Mouse (Mus musculus): ENCODE measurements around the gene Grem1. TPM values are rescaled to one million over a fixed set of nuclear protein-coding genes. Genes with fewer than 3 reads are reported as not detected.

Grem1 gene
- polyA plus RNA-seq, 1 experiment from 2014 or later, result 3.1 TPM

DNA sequence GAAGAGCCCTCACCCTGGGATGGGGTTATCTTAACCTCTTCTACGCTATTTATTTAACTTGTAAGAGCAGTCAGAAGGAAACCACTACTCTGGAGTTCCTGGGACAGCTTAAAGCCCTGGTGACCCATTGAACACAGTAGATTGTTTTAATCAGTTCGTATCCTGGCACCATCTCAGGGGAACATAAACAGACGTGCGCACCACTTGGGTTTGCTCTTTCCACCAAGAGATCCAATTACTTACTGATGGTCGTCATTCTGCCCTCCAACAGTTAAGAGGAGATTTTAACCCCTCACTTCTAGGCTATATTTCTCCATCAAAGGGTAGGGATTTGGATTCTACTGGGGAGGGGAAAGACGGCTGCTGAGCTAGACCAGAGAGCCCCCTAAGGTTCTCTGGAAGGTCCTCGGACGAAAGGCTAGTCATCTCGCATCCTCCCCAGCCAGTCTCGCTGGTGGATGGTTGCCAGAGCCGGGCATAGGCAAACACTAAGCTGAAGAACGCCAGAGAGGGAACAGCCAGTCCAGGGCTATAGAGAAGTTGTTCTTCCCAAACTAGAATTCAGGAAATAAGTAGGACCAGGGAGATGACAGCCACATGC is 1.4 kb downstream of the Grem1 start:
- H3K27me3 ChIP-seq, result peaks cover 58% of the 10 kb centered on the region
- peak overlapping the region; percentile 97 for H3K4me2 ChIP-seq
- peak overlapping the region; percentile 59 for H3K4me3 ChIP-seq (replicated peaks)
- ATAC-seq (ENCODE audit: insufficient number of reproducible peaks, insufficient read depth, low FRiP score, low TSS enrichment, low read depth), result no peak
- no peaks in the 10 kb centered on the region for H3K36me3 ChIP-seq
- H3K27ac ChIP-seq, result 0 out of 2 replicates have a peak overlapping the region, but pooled peaks have one; percentile 17
- no peaks in the 10 kb centered on the region for H3K9me3 ChIP-seq
- peaks cover 21% of the 10 kb centered on the region; the same call in 1 of the 2 replicates for H3K4me1 ChIP-seq (replicated peaks)
- peak overlapping the region; percentile 60 for H3K9ac ChIP-seq (replicated peaks)
- 2% methylated on average over 12 of the region's 12 CpGs for WGBS

GRCm38 (mm10) chr2:113749721-113750120 is 8.7 kb downstream of the Grem1 start:
- Histone ChIP-seq H3K4me2 (no peak overlapping the region), H3K9ac (replicated peaks) (no peak overlapping the region), H3K27me3 (peaks cover 10% of the 10 kb centered on the region; the same call in 1 of the 2 replicates), H3K27ac (no peak overlapping the region), H3K4me1 (replicated peaks) (no peaks in the 10 kb centered on the region), H3K4me3 (replicated peaks) (no peak overlapping the region), H3K36me3 (peaks cover 7% of the 10 kb centered on the region; the same call in 1 of the 2 replicates), H3K9me3 (no peaks in the 10 kb centered on the region)
- 71% methylated on average over 12 of the region's 12 CpGs for WGBS
- no peak for ATAC-seq (ENCODE audit: insufficient number of reproducible peaks, insufficient read depth, low FRiP score, low TSS enrichment, low read depth)

- 92% methylated on average over 9 of the region's 9 CpGs for WGBS
- ATAC-seq (ENCODE audit: insufficient number of reproducible peaks, insufficient read depth, low FRiP score, low TSS enrichment, low read depth), result no peak
- Histone ChIP-seq H3K9ac (replicated peaks) (no peak overlapping the region), H3K4me2 (no peak overlapping the region), H3K4me1 (replicated peaks) (no peaks in the 10 kb centered on the region), H3K4me3 (replicated peaks) (no peak overlapping the region), H3K27me3 (peaks cover 8% of the 10 kb centered on the region; the same call in 1 of the 2 replicates), H3K9me3 (no peaks in the 10 kb centered on the region), H3K27ac (no peak overlapping the region), H3K36me3 (peaks cover 7% of the 10 kb centered on the region; the same call in 1 of the 2 replicates)
These were observed 9.1 kb downstream of the Grem1 start for GRCm38 (mm10) chr2:113749309-113749708.

DNA sequence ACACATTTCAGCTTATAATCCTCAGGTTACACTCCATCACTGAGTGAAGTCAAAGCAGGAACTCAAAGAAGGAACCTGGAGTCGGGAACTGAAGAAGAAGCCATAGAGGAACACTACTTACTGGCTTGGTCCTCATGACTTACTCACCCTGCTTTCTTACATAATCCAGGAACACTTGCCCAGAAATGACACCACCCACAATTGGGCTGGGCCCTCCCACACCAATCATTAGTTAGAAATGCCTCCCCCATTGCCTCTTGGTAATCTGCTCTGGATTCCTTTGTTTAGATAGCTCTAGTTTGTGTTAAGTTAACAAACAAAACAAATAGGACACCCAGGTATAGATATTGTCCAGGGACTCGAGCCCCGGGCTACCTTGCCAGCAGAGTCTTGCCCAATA is 29.9 kb downstream of the Grem1 start:
- Histone ChIP-seq H3K4me2 (no peak overlapping the region), H3K9ac (replicated peaks) (no peak overlapping the region), H3K9me3 (no peaks in the 10 kb centered on the region), H3K27ac (no peak overlapping the region), H3K36me3 (no peaks in the 10 kb centered on the region), H3K4me3 (replicated peaks) (no peak overlapping the region), H3K4me1 (replicated peaks) (no peaks in the 10 kb centered on the region), H3K27me3 (no peaks in the 10 kb centered on the region)
- WGBS, result 92% methylated on average over 3 of the region's 3 CpGs
- ATAC-seq (ENCODE audit: insufficient number of reproducible peaks, insufficient read depth, low FRiP score, low TSS enrichment, low read depth), result no peak

DNA sequence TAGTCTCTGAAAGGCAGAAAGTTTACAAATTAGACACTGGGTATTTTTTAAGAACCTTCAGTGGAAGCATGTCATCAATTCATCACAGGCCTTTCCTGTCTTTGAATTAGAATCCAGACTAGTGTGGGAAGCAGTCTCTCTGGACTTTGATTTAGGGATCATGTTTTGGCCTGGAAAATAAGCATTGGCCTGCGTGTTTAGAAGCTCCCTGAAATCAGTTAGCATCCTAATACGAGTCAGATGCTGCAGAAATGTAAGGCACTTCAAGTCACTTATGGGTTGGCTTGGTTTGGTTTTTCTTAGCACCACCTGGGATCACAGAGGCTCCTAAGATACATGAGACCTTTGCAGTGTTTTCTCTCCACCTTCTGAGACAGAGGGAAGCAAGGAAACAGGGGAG is 43.6 kb downstream of the Grem1 start:
- H3K9ac ChIP-seq (replicated peaks), result no peak overlapping the region
- no peak for ATAC-seq (ENCODE audit: insufficient number of reproducible peaks, insufficient read depth, low FRiP score, low TSS enrichment, low read depth)
- no peaks in the 10 kb centered on the region for H3K4me1 ChIP-seq (replicated peaks)
- H3K36me3 ChIP-seq, result no peaks in the 10 kb centered on the region
- WGBS, result 30% methylated on average over 2 of the region's 2 CpGs
- no peak overlapping the region for H3K4me3 ChIP-seq (replicated peaks)
- no peaks in the 10 kb centered on the region for H3K9me3 ChIP-seq
- no peak overlapping the region for H3K4me2 ChIP-seq
- H3K27ac ChIP-seq, result no peak overlapping the region
- H3K27me3 ChIP-seq, result no peaks in the 10 kb centered on the region

DNA sequence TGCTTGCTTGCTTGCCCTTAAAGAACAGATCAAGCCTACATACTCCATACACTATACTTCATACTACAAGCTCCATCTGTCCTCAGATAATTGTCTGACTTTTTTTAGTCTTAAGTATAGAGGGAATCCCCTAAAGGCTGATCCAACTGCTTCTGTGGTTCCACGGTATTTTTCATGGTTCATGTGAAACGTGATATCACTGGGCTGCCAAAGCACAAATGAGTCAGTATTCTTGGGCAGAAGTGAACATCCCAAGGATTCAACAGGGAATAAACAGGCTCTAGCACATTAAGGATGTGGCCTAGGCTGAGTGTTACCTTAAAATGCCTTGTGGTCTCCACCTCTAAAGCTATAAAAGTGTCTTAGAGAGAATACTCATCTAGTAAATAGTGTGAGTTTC is 45.0 kb downstream of the Grem1 start:
- Histone ChIP-seq H3K4me3 (replicated peaks) (no peak overlapping the region), H3K4me2 (no peak overlapping the region), H3K36me3 (no peaks in the 10 kb centered on the region), H3K27ac (no peak overlapping the region), H3K4me1 (replicated peaks) (no peaks in the 10 kb centered on the region), H3K27me3 (no peaks in the 10 kb centered on the region), H3K9me3 (no peaks in the 10 kb centered on the region), H3K9ac (replicated peaks) (no peak overlapping the region)
- ATAC-seq (ENCODE audit: insufficient number of reproducible peaks, insufficient read depth, low FRiP score, low TSS enrichment, low read depth), result no peak
- WGBS, result 72% methylated on average over 2 of the region's 2 CpGs

DNA sequence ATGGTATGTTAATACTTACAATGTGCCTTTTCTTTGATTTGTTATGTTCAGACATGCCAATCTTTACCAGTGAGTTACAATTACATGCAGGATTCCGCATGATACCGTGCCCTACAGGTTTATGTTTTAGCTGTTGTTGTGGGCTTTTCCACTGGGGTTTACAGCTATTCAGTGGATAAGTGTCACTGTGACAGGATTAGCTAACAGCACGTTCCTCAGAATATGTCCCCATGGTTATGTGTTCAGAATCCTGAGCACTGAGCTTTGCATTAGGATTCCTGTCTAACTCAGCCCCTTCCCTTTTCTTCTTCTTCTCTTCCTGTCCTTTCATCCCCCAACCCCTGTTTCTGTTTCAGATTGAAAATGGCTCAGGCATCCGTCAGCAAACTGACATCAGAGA is 50.9 kb downstream of the Grem1 start:
- H3K4me1 ChIP-seq (replicated peaks), result no peaks in the 10 kb centered on the region
- no peaks in the 10 kb centered on the region for H3K27me3 ChIP-seq
- 71% methylated on average over 4 of the region's 4 CpGs for WGBS
- no peak overlapping the region for H3K9ac ChIP-seq (replicated peaks)
- no peaks in the 10 kb centered on the region for H3K9me3 ChIP-seq
- no peak for ATAC-seq (ENCODE audit: insufficient number of reproducible peaks, insufficient read depth, low FRiP score, low TSS enrichment, low read depth)
- no peak overlapping the region for H3K27ac ChIP-seq
- no peak overlapping the region for H3K4me2 ChIP-seq
- no peaks in the 10 kb centered on the region for H3K36me3 ChIP-seq
- no peak overlapping the region for H3K4me3 ChIP-seq (replicated peaks)

DNA sequence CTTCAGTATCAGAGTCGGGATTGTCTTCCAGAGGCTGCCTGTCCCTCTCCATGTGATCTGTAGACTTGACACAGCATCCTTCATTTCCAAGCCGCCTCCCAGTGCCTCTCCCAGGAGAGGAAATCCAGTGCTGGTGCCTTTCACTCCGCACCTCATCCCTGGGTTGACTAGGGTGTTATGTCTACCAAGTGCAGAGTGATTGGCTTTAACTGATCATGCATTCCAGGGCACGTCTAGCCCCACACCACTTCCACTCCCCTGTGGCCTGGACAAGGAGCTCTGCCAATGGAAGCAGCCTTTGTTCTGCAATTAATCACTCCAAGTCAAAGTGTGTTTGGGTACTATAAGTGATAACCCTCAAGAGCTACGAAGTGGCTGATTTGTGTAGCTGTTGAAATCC is 56.9 kb downstream of the Grem1 start:
- no peak overlapping the region for H3K27ac ChIP-seq
- no peak overlapping the region for H3K4me3 ChIP-seq (replicated peaks)
- 78% methylated on average over 5 of the region's 5 CpGs for WGBS
- no peaks in the 10 kb centered on the region for H3K36me3 ChIP-seq
- no peak overlapping the region for H3K9ac ChIP-seq (replicated peaks)
- ATAC-seq (ENCODE audit: insufficient number of reproducible peaks, insufficient read depth, low FRiP score, low TSS enrichment, low read depth), result no peak
- H3K27me3 ChIP-seq, result no peaks in the 10 kb centered on the region
- no peaks in the 10 kb centered on the region for H3K9me3 ChIP-seq
- H3K4me1 ChIP-seq (replicated peaks), result peaks cover 3% of the 10 kb centered on the region; the same call in 1 of the 2 replicates
- no peak overlapping the region for H3K4me2 ChIP-seq

DNA sequence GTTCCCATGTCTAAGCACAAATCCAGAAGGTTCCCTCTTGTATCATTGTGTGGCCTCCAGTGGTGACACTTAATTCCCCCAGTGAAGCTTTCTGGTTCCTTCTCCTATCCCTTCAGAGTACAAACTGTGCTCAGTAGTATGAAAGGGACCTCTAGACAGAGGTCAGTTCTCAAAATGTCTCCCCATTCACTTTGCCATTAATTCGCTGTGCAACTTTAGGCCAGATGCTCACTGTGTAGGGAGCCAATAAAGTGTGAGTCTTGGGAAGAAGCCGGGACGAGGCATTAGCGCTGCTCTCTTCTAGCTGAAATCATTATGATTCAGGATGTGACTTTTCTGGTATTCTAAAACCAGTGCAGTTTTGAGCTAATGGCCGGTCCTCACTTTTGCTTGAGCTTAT is 61.8 kb downstream of the Grem1 start:
- H3K27me3 ChIP-seq, result no peaks in the 10 kb centered on the region
- no peak overlapping the region for H3K4me3 ChIP-seq (replicated peaks)
- no peaks in the 10 kb centered on the region for H3K36me3 ChIP-seq
- ATAC-seq (ENCODE audit: insufficient number of reproducible peaks, insufficient read depth, low FRiP score, low TSS enrichment, low read depth), result no peak
- peaks cover 28% of the 10 kb centered on the region for H3K4me1 ChIP-seq (replicated peaks)
- H3K9me3 ChIP-seq, result no peaks in the 10 kb centered on the region
- no peak overlapping the region for H3K9ac ChIP-seq (replicated peaks)
- H3K27ac ChIP-seq, result no peak overlapping the region
- no peak overlapping the region for H3K4me2 ChIP-seq
- WGBS, result 67% methylated on average over 5 of the region's 5 CpGs

DNA sequence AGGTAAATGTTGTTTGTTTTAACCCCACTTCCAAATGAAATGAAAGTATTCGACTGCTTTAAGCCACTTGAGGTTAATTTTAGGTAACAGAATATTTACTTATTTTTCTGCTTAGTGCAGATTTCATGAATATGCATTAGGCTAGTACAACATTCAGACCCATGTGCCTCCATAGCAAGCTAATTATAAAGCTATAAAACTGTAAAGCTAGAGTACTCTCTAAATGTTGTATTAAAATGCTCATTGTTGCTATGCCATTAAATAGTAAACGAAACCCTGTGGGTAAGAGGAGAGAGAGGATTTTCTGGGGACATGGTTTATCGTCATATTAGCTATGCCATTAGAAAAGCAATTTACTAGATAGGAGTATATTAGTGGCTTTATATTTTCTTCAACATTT is 62.2 kb downstream of the Grem1 start:
- Histone ChIP-seq H3K27me3 (no peaks in the 10 kb centered on the region), H3K9ac (replicated peaks) (no peak overlapping the region), H3K9me3 (no peaks in the 10 kb centered on the region), H3K36me3 (no peaks in the 10 kb centered on the region), H3K27ac (no peak overlapping the region), H3K4me3 (replicated peaks) (no peak overlapping the region), H3K4me1 (replicated peaks) (peaks cover 29% of the 10 kb centered on the region), H3K4me2 (no peak overlapping the region)
- ATAC-seq (ENCODE audit: insufficient number of reproducible peaks, insufficient read depth, low FRiP score, low TSS enrichment, low read depth), result no peak
- WGBS, result 69% methylated on average over 3 of the region's 3 CpGs

Measured in limb, embryonic 12.5 days (tissue).